Mouse (Mus musculus): ENCODE data around the gene Prdx1.
"Not testable (repeated sequence)": the region's sequence is repeated elsewhere in the genome, so short reads cannot be mapped to it uniquely, and the experiment has no call there.

The Prdx1 gene

DNA sequence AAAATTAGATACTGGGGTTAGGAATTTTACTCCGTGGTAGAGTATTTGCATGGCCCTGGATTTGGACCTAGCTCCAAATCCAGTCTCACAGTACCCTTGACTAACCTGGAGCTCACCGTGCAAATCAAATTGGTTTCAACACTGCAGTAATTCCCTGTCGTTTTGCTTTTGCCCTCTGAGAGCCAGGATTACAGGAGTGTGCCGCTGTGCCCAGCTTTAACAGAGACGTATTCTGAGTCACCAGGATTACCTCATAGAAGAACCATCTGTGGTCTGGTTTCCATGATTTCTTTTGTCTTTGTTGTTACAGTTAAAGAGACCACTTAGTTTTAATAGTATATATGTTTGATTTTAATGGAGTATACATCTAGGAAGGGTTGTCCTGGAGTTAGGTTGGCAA is 6.2 kb upstream of the Prdx1 start:
- DNase-seq (ENCODE audit: low spot score), result no peak

DNA sequence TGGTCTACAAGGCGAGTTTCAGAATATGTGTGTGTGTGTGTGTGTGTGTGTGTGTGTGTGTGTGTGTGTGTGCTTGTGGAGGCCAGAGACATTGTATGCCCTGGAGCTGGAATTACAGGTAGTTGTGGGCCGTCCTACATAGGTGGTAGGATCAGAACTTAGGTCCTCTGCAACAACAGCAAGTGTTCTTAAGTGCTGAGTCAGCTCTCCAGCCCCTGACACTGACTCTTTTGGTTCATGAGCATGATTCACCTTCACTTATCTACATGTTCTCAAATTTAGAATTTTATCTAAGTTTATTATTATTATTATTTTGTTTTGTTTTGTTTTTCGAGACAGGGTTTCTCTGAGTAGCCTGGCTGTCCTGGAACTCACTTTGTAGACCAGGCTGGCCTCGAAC is 4.8 kb upstream of the Prdx1 start:
- not testable (repeated sequence) for DNase-seq (ENCODE audit: low spot score)

DNA sequence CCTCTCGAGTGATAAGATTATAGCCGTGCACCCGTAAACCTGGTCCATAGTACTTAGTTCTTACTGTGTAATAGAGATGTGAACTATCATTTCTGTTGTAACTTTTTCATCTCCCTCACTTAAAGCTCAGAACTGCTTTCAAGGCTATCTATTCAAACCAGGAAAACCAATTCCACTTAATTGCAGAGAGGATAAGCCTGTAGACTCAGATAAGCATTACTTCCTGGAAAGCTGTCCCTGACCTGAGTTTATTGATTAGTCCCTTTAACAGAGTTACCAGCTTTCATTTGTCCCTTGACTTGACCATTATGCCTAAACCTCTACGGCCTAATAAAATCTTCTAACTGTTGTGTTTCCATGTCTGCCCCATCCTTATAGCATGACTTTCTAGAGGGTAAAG is 1.4 kb upstream of the Prdx1 start:
- DNase-seq (ENCODE audit: low spot score), result no peak

DNA sequence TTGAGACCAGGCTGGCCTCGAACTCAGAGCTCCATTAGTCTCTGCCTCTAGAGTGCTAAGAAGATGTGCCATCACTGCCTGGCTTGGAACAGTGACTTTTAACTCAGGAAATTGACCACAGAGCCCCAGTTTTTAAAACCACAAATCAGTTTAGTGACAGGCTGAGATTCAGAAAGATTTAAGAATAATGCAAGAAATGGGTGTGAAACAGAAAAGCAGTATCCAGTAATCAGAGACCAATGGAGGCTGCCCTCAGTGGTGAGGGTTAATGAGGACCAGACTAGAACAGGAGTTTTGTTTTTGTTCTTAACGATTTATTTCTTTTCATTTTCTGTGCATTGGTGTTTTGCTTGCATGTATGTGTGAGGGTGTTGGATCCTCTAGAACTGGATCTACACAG is 679 bp upstream of the Prdx1 start:
- DNase-seq (ENCODE audit: low spot score), result no peak

DNA sequence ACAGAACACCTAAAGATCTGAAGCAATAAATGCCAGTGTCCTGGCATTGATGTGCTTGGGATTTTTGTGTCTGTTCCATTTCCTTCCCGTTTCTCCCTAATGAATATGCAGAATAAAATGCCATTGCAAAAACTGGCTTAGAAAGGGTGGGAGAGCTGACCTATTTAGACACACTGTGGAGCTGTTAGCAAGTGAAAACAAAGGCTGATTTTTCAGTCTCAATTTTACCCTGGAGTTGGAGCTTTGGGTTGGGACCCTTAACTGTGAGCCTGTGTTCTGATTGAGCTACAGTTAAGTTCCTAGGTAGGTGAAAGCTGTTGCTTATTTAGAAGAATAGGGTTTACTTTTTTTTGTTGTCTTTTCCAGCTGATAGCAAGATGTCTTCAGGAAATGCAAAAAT is 1.7 kb downstream of the Prdx1 start:
- no peak for DNase-seq (ENCODE audit: low spot score)

DNA sequence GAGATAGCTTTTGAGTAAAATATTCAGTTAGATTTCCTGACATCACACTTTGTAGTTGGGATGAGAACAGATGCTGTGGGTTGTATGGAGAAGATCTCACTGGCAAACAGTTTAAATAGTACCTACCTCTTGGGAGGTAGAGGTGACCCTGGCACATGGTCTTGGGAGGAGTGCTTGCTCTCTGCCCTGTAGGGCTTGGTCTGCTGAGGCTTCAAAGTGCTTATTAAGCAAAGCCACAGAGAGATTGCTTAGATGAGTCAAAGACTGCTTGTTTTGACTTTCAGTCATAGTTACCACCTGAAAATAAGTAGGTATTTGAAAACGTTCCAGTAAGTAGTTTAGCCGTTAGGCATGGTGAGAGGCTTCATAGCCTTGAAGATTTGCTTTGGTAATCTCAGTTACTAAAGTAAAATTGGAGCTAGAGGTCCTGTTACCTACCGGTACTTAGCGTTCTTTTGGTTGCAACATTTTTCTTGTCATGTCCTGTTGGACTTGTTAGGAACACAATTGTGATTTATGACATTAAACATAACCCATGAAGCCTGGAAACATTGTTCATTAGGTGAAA is 4.0 kb downstream of the Prdx1 start:
- no peak for DNase-seq (ENCODE audit: low spot score)

DNA sequence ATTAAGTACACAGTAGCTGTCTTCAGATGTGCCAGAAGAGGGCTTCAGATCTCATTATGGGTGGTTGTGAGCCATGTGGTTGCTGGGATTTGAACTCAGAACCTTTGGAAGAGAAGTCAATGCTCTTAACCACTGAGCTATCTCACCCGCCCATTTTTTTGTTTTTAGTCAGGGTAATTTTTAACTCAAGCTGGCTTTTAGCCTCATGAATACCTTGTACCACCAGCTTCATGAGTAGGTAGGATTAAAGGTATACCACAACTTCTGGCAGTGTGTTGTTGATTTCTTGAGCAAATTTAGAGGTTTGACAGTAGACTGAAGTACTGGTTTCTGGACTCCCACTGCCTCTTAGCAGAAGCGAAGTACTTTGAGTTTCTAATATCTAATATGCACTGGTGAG is 6.8 kb downstream of the Prdx1 start:
- no peak for DNase-seq (ENCODE audit: low spot score)

DNA sequence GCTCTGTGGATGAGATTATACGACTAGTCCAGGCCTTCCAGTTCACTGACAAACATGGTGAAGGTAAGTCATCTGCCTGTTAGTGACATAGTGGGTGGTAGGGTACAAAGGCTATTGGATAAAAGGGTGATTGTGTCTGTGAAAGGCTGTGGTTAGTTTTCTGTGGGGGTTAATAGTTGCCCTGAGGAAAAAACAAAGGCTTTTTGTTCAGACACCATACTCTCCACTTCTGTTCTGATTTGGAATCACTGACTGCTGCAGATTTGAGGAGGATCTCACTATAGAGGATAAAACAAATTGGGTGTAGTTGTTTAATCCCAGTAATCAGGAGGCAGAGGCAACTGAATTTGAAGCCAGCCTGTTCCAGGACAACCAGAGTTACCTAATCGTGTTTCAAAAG is 8.4 kb downstream of the Prdx1 start:
- no peak for DNase-seq (ENCODE audit: low spot score)

DNA sequence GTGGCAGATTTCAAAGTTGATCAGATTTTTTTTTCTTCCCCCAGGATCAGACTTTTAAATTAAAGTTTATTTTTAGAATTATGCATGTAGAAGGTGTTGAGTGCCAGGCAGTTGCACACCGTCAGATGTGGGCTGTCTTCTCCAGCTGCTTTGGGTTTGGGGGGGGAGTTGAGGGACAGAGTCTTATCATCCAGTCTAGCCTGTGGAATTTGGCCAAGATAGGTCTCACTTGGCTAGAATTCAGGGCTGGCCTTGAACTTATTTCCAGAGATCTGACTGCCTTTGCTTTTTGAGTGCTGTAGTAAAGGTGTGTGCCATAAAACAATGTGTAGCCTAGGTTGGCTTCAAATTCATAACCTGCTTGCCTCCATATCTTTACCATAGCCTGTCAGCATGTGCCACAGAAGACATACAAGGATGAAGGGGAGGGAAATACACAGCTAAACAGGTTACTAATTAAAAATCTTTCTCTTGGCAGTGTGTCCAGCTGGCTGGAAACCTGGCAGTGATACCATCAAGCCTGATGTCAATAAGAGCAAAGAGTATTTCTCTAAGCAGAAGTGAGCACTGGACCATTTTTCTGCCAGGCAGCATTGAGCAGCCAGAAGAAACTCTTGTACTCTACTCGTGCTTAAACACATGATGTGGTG is 13.5 kb downstream of the Prdx1 start:
- DNase-seq (ENCODE audit: low spot score), result no peak

DNA sequence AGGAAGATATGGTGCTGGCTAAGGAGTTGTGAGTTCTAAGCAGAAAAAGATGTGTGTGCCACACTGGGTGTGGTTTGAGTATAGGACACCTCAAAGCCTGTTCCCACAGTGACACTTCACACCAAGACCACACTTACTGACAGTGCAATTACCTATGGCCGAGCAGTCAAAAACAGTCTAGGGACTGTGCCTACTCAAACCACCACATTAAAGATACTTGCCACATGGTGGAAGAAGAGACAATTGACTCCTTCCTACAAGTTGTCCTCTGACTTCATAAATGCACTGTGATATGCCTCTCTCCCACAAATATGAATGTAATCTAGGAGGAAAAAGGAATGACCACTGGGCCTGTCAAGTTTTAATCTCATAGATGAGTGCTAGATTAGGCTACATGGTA is 15.6 kb downstream of the Prdx1 start:
- no peak for DNase-seq (ENCODE audit: low spot score)

DNA sequence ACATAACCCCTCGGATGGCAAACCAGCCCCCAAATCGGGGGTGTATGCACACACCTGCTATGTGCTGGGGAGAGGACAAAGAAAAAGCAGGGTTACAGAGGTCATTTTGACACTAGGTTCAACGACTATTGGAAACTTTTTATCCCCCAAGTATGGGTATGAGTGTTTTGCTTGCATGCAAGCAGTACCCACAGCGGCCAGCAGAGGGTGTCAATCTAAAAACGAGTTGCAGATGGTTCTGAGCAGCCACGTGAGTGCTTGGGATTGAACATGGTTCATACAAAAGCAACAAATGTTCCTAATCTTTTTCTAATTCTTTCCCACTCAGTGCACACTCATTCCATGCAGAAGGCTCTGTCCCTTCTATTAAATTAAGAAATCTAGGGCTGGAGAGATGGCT is 18.5 kb downstream of the Prdx1 start:
- DNase-seq (ENCODE audit: low spot score), result peak; percentile 91

DNA sequence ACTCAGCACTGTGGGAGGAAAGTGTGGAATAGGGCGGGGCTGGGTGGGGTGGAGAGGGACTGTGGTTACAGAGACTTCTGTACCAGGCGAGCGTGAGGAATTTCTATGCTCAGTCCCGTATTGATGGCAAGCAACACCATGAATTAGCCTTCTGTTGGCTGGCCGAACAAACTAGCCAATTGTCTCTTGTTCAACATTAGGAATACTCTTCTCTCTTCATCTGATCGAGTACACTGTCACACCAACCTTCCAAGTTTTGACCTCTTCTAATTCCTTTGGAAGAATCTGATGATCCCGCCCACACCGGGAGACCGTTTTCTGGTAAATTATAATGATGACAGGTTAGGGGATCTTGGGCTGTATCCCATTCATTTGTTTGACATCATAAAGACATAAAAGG is 22.3 kb downstream of the Prdx1 start:
- no peak for DNase-seq (ENCODE audit: low spot score)

DNA sequence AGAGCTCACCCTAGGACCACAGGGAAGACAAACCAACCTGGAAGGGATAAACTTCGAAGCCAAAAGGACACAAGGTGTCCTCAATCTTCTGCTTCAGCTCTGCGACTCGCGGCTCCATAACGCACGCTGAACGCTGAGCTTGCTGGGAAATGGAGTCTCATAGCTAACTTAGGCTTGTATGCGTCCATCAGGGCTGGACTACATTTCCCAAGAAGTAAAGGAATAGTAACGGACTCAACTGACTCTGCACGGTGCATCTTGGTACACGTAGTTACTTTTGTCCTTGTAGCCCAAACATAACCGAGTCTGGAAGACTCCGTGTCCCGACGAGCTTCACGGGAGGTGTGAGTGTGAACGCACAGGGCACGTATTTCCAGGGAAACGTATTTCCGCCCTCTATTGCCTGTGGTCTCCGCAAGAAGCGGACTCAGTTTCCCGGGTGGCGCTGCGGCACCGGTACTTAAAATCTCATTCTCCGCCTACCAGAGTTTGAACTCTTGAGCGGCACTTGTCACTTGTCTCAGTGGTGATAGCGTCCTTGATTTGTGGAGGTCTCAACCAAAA is 22.9 kb downstream of the Prdx1 start, which contains the start of the genes Mmachc and Ccdc163:
Gene Mmachc (minus strand): TSS at position 206 of the 564 bp plus-strand sequence.
Gene Ccdc163 (plus strand): TSS at position 309 of the 564 bp plus-strand sequence.
- DNase-seq (ENCODE audit: low spot score), result peak; percentile 83

DNA sequence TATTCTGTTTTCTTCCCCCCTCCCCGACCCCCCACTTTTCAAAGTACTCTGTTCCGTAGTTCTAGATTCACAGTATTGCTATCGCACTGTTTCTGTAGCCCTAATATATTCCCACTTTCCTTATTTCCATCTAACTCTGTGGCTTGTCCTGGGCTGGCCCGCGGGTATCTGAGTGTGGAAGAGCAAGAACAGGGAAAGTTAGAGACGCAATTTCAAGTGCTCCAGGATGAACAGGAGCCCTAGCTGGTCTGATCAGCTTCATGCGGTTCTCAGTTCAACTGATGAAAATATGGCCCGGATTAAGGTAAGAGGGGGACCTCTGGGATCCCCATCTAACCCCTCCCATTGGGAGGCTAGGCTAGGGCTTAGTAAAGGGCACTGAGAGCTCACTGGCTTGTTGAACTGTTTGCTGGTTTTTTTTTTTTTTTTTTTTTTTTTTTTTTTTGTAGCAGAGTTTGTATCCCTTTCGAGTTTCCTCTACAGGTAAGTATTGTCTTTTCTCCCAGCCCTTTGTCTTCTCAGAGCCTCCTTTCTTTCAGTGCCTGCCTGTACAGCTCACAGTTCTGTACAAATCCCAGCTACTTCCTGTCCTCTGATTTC is 23.5 kb downstream of the Prdx1 start:
- DNase-seq (ENCODE audit: low spot score), result no peak

DNA sequence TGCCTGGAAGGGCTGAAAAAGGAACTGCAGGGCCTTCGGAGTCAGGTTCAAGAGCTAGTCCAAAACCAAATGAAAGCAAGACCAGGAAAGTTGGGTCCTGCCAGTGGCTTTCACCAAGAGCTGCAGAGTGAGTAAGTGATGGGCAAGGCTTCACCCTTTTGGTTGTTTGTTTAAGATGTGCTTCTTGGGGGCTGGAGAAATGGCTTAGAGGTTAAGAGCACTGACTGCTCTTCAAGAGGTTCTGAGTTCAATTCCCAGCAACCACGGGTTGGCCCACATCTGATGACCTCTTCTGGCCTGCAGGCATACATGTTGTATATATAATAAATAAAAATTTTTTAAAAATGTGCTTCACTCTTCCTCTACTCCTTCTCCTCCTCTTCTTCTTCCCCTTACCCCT is 24.8 kb downstream of the Prdx1 start:
- DNase-seq (ENCODE audit: low spot score), result no peak

DNA sequence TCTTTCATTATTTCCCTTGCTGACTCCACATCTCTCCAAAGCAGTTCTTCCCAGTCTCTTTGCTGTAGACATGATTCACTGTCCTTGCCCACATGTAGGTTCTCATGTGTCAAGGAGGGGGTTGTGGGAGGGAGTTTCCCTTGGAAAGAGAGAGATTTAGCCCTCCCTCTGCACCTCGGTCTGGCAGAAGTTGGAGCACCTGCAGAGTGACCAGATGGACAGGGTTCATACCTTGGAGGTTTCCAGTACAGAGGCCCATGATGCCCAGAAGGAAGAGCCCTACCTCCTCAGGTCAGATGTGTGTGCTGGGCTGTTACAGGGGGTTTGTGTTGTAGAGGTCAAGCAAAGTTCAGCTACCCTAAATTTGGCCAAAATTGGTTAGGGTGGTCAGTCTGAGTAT is 27.2 kb downstream of the Prdx1 start:
- DNase-seq (ENCODE audit: low spot score), result no peak

DNA sequence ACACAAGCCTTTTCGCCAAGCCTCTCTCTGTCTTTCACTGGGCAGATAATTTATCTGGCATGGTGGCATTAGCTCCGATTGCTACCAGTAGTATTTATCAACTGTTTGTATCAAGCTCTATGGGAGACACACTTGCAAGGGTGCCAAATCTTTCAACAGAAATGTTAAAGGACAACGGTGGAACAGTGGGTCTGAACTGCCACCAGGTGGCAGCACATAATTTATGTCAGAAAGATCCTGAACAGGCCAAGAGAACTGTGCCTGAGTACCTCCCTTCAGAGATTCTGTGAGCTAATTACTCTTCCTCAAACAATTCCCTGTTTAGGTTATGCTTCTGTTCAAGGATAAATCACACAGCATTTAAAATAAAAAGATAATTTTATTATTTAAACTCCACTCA is 34.1 kb downstream of the Prdx1 start:
- peak; percentile 73 for DNase-seq (ENCODE audit: low spot score)

DNA sequence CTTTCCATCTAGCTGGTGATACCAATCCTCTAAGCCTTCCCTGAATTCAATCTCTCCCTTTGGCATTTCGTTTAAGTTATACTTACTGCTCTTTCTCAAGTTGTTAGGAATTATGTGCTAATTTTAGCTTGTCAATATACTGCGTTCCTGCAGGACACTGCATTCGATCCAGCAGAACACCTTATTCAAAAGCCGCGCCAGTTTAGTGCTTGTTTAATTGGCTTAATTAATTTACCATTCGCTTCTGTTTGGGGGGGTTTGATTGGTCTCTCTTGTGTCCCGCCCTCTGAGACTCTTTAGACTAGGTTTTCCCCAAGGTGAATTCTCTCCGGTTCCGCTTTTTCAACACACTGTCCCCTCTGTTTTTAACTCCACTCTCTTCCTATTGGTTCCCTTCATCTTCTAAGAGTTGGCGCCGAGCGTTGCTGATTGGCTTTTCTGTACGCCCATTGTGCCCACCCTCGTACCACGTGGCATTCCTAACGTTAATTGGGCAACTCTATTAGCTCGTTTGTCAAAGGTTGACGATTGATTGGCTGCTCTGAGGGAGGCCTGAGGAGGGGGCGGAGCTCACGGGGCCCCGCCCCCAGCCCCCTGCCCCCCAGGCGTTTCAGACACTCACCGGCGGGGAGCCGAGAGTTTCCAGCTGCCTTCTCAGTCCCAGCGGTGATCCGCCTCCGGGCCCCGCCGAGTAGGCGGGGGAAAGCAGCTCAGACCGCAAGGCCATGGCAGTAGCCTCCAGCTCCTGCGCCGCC is 35.2 kb downstream of the Prdx1 start, which contains the start of gene Tesk2:
Gene Tesk2 (plus strand): TSS at position 606 of the 755 bp plus-strand sequence.
- DNase-seq (ENCODE audit: low spot score), result peak; percentile 86

DNA sequence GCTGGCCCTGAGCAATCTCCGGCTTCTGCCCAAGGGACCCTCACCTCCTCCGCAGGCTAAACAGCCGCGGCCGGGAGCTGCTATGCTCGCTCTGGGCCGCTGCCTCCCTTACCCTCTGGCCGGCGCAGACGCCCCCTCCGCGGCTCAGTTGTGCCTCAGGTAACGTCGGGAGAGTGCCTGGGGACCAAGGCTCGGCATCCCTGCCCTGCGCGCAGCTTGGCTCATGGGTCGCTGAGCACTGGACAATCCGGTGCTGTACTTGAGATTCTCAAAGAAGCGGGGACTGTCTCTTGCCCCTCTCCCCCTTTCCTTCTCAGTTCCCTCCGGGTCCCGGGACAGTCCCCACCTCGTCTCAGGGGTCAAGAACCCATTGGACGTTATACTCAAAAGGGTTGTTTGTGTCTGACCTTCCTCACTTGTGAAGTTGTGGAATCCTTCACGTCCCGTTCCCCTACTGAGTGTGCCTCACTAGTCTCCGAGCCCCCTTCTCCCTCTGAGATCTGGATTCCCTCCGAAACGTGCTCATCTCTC is 35.8 kb downstream of the Prdx1 start:
- no peak for DNase-seq (ENCODE audit: low spot score)

DNA sequence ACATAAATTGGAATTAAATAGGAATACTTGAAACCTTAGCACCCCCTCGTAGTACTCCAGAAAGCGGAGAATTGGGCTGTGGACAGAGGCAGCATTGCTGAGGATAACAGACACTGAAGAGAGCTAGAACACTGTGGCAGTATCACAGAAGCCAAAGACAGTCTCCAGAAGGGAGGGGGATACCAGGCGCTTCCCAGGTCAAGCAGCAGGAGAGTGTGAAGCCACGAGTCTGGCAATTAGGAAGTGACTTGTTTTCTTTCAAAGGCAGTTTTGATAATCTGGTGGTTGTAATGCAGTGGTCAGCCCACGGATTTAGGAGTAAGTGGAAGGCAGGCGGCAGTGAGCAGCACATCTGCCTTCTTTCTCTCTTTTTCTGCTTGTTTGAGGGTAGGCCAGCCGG is 36.9 kb downstream of the Prdx1 start:
- no peak for DNase-seq (ENCODE audit: low spot score)

DNA sequence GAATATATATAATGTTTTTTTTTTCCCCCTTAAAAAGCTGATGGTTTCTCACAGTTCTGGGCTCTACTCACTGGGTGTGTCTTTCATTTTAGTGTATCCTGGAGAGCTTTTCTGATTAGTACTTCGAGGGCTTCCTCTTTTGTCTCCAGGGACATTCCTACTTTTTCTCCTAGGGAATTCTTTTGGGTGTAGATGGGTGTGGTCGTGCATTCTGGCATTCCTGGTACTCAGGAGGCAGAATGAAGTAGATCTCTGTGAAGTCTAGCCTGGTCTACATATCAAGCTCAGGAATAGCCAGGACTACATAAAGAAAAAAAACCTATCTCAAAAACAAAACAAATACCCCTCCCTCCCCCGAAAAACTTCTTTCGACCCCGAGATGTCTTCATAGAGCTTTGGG is 40.1 kb downstream of the Prdx1 start:
- no peak for DNase-seq (ENCODE audit: low spot score)

DNA sequence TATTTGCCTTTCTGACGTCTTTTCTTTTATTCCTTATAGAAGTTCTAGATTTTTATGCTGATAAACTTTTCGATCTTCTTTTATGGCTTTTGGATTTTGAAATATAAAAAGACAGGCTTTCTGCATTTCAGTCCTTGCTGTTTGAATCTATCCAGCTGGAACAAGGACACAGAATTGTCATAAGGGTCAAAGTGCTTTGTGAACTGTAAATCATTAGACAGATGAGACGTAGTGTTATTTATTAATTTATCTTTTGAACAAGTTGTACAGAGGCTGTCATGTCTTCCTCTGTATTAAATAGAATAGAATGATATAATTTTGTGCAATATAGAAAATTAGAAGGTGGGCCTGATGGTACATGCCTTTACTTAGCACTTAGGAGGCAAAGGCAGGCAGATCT is 42.1 kb downstream of the Prdx1 start:
- no peak for DNase-seq (ENCODE audit: low spot score)
